Mouse (Mus musculus) frontal cortex, postnatal 25 days (tissue): ENCODE data around the gene Parp11.

Source experiments
- DNase-seq, 2 experiments: peaks; one replicate each; pipeline ENCODE4 v3.0.0; 2022; ENCODE audit warnings: low spot score in 2 of 2

The Parp11 gene

DNA sequence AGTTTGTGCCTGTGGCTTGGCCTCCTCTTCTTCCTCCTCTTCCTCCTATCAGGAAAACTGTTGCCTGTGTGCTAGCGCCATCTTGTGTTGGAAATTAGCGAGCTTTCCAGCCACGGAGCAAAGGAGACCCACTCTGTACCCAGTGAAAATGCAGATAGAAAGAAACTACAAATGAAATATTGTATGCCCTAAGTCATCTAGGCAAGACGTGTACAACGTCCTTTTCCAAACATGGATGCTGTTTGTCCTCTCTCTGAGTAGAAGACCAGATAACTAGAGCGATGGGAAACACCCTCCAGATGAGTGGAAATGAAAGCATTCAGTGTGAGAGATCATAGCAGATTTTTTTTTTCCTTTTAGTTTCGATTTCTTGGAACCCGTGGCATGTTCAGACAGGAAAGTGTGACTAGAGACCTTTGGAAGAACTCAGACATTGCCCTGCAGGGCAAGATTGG is at the start of gene Parp11:
Gene Parp11, plus strand, starts transcription at position 405 of the 455 bp plus-strand sequence.
- DNase-seq = peak; percentile 68 to 75

DNA sequence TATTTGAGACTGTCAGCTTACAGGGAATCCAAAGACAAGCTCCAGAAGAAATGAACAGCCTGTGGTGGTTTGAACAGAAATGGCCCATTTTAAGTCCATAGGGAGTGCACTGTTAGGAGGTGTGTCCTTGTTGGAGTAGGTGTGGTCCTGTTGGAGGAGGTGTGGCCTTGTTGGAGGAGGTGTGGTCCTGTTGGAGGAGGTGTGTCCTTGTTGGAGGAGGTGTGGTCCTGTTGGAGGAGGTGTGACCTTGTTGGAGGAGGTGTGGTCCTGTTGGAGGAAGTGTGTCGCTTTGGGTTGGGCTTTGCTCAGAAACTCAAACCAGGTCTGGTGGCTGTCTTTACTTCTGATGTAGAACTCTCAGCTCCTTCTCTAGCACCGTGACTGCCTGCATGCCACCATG is 48.6 kb upstream of the Parp11 start:
- no peak for DNase-seq

DNA sequence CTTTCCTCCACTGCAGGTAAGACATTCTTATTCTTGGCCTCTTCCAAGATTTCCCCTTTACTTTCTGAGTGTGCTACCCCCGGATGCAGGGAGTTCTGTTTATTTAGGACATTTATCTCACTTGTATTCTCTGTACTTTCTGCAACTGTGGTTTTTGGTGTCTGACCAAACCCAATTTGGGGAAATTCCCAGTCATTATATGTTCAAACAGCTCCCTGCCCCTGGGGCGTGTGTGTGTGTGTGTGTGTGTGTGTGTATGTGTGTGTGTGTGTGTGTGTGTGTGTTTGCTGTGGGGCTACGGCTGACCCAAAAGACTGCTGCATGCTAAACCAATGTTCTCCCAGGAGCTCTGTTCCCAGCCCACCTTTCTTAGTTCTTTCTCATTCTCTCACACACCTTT is 45.2 kb upstream of the Parp11 start:
- DNase-seq = no peak

DNA sequence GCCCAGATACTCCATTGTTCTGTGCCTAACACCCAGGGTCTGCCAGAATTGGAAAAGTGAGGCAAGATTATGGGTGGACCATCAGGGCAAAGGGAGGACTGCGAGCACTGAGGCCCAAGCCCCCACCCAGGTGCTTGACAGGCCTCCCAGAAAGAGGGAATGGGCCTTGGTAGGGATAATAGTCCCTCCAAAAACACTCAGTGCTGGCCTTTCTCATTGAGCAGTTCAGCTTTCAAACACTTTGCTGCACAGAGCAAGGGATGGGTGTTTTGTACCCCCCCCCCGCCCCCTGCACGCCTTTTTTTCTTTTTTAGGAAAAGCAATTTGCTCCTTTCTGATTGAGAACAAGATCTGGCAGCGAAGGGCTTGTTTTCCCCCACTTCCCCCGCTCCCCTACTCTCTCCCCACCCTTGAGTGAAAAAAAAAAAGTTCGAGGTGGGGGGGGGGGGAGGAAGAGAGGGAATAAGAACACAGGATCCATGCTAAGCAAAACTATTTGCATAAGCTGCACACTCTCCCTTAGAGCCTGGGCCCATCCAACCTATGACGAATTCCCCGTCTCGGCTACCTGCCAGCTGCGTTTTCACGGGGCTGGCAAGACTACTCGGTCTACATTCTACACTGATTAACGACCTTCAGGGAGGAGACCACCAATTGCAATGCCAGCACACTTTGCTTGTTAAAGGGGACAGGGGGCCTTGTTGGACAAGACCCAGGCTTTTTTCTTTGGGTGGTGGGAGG is 42.4 kb upstream of the Parp11 start:
- peak in 1 of 2 experiments; percentile 19 for DNase-seq

DNA sequence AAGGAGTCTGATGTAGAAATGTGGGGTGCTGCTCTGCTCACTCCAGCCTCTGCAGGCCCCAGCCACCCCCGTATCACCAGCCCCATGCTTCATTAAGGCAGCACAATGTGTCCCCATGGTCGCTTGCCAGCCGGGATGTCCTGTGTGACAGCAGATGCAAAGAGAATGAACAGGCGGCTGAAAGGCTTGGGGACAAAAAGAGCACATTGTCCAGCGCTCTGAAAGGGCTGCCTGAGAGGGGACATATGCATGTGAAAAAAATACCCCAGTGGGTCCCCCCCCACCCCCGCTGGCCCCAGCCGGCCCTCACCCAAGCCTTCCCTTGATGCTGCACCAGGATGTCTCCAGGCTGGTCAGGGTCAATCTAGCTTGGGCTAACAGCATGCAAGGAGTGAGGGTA is 41.0 kb upstream of the Parp11 start:
- DNase-seq = no peak

DNA sequence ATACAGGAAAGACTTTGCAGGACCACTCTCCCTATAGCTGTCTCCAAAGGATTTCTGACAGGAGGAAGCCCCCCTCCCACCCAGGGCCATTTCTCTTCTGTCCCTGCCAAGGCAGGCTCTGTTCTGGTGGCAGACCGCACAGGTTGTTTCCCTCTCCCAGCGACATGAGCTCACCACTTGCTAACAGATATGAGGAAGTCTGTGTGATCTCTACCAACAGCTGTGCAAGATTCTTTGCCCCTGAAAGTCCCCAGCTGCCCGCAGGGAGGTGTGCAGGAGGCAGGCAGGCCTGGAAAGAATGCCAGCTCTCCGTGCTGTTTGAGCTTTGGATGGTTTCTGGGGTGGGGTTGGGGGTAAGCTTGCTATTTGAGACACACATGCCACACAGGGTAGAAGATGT is 38.9 kb upstream of the Parp11 start:
- no peak for DNase-seq

DNA sequence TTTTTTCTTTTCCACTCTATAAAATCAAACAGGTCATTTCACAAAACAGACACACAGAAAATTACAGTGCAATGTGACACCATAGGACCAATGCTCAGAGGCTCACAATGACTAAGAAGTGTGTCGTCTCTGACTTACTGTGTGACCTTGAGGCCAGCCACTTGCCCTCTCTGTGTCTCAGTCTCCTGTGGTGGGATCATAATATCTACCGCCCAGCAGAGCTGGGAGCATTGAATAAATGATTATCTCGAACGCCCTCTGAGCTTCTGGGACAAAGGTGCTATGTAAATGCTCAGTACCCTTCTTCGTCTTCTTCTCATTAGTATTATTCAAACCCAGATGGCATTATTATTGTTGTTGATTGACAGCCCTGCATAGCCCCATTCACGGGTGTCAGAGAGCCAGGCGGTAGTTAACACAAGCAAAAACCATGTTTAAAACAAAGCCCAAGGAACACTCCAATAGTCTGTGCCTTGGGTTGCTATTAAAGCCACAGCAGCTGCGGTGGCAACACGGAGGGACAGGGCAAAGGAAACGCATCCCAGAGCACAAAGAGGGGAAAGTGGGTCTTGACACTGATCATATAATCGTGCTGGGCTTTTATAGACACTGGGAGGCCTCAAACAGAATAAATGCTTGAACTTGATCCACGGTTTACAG is 29.0 kb upstream of the Parp11 start:
- no peak for DNase-seq

DNA sequence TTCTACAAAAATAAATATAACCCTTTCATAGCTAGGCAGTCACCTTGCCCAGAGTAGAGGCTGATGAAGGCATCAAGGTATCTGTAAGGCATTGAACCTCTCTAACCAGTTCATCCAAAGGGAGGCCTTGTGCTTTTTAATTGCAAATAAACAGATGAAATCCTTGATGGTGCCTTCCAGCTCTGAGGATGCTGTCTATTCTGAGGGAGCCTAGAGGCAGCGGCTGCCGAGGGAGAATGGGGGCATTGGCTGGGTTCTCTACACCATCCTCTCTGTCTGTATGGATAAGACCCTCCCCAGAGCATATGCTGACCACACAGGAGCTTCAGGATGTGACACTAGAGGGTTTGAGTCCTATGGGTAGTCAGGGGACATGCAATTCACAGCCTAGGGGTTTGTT is 28.3 kb upstream of the Parp11 start:
- no peak for DNase-seq

DNA sequence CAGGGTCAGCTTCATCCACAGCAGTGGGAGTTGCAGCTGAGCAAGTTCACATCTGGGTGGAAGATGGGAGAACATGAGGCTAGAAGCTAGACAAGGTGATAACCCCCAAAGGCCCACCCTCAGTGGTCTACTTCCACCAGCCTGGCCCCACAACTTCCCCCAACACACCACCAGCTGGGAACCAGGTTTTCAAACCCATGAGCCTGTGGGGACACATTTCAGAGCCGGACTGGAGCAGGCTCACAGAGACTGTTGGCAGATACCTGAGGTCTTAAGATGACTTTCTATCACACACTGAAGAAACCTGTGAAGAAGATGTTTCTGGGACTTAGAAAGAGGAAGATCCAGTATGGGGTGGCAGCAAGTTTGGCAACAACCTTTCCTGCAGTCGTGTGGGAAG is 26.5 kb upstream of the Parp11 start:
- no peak for DNase-seq

DNA sequence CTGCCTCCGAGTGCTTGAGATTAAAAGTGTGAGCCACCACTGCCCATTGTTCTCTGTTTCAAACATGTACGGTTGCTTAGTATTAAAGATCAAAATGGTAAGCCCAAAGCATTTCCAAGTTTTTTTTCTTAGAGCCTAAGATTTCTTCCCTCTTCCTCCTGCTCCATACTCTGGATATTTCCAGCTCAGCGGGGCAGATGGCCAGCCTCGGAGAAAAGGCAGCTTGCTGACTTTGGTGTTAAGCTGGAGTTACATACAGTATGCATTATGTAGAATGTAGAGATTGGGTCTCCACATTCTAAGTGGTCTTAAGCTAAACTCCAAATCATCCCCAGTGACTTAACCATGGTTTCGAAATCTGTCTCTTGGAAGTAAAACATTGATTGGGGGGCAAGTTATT is 21.5 kb upstream of the Parp11 start:
- no peak for DNase-seq

DNA sequence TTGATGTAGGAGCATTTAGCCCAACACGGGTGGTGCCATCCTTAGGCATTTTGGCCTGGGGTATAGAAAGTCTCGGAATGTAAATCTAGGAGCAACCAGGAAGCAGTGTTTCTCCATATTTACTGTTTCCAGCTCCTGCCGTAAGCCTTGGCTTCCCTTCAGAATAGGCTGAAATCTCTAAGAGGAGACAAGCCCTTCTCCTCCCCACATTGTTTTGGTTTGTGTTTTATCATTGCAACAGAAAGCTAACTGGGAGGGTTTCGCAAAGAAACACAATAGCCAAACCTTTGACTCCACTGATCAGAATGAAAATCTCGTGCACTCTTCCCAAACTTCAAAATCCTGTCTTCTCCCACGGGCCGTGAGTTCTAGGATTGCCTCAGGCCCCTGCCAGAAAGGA is 15.9 kb upstream of the Parp11 start:
- no peak for DNase-seq

DNA sequence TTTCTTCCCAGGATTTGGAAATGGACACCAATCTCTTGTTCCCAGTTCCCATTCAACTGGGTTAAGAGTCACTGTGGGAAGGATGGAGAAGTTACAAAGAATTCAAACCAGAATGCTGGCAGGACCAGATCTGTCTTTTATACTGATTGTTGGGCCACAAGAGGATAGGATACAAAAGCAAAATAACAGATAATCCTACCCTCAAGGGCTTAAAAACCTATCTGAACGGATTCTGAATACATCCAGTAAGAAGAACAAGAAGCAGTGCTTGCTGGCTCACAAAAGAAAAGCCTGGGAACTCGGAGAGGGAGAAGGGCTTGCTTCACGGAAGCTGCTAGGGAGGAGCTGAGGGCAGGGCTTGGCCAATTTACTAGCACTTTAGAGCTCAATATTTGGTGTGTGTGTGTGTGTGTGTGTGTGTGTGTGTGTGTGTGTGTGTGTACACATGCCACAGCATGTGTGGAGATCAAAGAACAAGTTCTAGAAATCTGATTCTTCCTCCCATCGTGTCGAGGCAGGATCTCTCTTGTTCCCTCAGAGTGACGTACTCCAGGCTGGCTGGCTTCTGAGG is 15.4 kb upstream of the Parp11 start:
- no peak for DNase-seq

DNA sequence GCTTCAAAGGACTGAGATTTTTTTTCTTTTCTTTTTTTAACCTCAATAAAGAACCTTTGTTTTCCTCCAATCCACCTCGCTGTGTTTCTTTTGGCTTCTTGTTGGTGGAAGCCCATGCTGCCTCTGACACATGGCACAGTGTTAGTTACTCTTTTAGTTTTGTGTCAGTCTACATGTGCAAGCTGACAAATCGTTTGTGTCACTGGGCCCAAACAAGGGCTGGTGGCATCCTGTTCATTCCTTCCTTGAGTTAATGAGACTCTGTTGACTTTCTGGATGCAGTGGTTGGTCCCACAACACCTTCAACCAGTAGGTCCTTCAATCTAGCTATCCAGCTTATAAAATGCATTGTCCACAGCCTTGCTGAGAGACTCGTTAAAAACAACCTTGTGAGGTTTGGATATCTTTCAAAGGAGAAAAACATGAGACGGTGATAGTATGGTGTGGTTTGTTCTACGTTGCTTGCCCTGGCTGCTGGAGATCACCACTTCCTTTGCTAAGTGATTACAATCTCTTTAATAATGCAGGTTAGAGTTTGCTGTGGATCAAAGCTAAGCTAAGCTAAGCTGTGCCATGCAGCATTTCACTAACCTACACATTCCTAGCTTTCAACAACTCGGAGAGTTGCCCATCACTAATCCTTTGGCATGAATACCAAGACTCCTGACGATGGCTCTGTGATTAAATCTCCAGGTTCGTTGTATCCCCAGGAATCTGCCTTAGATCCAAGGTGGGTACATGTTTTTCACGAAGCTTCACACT is 12.6 kb upstream of the Parp11 start:
- DNase-seq = no peak

DNA sequence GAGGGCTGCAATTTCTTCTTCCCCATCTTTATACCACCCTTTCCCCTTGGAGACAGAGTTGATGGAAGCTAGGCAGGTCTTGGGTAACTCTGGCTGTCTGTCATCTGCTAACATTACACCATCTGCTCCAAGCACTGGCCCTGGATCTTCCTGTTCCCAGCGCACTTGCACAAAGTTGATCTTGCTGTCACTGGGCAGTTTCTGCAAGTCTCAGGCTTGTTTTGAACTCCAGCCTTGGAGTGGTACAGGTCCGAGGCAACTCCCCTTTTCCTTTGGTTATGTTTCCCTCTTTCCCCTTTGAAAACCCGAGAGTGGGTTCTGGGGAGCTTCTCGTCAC is 12.0 kb upstream of the Parp11 start:
- no peak for DNase-seq

DNA sequence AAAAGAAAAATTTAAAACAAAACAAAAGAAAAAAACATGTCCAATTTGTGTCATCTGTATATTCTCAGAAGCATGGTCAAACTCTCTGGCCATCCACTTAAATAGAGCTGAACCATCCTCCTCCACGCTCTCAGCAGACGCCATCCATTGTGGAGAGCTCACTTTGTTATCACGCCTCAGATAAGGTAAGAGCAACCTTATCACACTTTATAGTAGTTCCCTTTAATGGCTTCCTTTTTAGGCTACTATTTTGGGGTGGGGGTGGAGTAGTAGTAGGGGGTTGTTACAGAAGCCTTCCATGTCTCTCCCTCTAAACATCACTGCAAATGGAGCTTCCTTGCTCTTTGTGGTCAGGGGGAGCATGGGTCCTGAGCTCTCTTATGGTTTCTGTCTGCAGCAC is 7.6 kb upstream of the Parp11 start:
- DNase-seq = no peak

DNA sequence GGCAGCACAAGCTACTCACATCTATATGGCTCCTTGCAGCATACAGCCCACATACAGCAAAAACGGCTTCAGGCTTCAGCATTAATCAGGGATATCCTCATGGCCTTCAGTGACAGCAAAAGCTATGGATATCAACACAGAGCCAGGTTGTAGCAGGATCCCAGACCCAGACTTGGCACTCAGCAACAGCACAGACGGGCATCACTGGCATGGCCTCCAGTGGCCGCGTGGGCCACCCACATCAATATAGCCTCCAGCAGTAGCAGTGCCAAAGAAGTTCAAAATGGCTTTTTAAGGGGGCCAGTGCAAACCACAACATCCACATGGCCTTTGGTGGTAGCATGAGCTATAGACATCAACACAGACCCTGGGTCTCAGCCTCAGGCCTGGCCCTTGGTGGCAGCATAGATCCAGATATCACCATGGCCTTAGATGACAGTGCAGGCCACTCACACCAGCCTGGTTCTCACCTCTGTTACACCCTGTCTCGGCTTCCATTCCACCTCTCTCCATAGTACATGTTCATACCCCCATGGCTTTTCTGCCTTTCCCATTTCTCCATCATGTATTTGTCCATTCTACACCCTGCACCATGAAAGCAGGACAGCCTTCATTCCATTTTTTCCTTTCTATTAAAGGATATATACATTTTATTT is 7.0 kb upstream of the Parp11 start:
- DNase-seq = no peak

DNA sequence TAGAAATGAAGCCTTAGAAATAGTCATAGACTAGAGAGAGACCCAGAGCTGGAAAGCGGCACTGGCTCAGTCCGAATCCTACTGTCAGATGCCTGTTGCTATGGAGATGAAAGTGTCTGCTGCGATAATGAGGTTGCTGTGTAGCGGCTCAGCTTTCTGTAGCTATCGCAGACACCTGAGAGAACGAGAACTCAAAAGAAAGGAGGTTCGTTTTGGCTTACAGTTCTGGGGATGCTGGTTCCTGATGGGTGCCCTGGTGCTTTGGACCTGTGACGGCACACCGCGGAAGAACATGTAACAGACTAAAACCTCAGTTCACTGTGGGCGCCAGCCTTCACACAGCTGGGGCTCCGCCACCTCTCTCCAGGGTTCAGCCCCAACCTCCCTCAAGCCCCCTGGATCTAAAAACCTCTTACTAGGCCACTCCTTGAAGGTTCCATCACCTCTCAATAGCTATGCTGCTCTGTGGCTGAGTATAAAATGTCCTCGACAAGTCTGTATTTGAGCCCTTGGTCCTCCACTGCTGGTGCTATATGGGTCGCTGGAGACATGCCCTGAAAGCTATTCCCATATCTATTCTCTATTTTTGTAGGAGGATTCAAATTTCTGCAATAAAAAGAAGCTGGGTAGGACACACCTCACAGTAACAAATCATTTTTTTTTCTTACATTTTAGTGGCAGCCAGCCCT is 6.1 kb upstream of the Parp11 start:
- DNase-seq = peak in 1 of 2 experiments; percentile 16

DNA sequence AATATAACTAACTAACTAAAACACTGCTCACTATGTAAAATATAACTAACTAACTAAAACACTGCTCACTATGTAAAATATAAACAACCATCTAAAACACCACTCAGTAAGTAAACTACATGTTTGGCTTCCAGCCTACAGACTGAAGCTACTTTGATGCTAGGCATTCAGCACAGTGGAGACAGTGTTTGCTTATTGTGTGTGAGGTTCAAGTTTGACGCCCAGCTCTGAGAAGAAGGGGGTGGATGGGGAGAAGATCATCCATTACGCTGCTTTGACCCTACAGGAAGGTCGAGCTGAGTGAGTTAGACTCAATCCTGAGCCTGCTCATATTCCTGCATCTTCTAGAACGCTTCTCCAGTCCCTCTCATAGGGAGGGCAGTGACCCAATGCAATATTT is 4.1 kb upstream of the Parp11 start:
- no peak for DNase-seq

DNA sequence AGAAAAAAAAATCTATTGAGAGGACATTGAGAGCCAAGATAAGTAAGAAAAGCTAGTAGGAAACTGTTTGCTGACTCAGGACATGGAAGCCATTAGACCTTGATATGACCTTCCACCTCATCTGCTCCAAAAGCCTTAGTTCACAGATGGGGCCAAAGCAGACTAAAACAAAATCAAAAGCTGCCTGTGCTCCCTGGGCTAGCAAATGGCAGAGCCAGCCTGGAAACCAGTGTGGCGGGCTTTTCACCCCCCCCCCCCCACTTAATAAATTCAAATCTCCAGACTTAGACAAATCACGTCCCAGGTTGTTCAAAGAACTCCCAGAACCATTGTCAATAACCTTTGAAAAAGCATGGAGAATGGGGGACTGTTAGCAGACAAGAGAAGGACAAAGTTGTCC is 2.7 kb upstream of the Parp11 start:
- DNase-seq = no peak

DNA sequence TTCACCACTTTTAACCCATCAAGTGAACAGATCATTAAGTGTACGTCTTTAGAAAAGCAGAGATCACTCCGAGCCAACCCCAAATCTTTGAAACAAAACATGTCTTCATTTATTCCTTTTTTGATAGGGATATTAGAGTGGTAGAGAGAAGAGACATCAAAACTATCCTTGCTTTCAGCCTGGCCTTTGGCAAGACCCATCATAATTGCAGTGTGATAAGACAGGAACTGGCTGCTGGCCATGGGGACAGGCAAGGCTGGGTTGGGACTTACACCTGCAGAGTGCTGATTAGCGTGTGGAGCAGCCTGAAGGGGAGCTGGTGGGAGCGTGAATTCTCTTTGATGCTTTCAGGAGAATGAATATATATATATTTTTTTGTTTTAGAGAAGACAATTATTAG is 2.2 kb upstream of the Parp11 start:
- no peak for DNase-seq

DNA sequence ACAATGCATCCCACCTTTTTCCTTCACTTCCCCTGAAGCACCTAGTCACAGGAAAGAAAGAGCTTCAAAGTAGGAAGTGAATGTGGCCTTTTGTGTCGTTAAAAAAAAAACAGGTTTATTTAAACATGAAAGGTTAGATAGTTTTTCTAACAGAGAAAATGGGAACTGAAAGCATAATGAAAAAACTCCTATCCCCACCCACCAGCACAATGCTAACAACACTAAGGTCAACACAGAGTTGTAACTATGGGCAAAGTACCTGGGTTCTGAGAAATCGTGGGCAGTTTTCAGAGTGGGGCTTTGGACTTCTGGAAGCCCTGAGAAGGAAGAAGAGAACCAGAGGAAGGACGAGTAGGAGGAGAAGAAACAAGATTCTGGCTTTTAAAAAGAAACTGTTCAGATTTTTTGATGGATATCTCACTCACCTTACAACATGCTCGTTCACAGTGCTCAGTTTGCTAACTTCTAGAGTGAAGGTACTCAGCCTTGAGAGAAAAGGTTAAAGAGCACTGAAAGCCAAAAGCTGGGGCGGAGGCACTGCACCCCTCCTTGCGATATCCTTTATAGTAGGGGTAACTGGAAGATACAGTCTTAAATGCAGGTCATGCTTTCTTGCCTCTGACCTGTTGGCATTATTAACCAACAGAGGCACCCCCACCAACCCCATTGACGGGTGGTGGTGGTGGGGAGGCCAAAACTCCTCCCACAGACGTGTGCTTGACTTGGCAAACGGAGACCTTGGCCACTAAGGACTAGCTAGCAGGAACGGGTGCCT is 1.2 kb downstream of the Parp11 start:
- DNase-seq = no peak
